Mouse (Mus musculus) left cerebral cortex, adult 8-10 months (tissue): Measurements from ENCODE around the gene Slc22a7. TPM values are rescaled to one million over a fixed set of nuclear protein-coding genes. Genes with fewer than 3 reads are reported as not detected.
A peak's percentile ranks its signal among the peaks of the same experiment; 100 is the strongest.

Experiments
- DNase-seq, 2 experiments: peaks; one replicate each; pipeline ENCODE4 v3.0.0; 2022; ENCODE audit warnings: low spot score in 2 of 2
- total RNA-seq, 4 experiments: library from RNA; stranded (reverse); gene quantifications; 2 replicates each; pipeline ENCODE4 v1.2.4; 2022

Slc22a7 gene
- total RNA-seq, 4 experiments from 2014 or later, result 0.53 to 0.78 (median 0.66) TPM

DNA sequence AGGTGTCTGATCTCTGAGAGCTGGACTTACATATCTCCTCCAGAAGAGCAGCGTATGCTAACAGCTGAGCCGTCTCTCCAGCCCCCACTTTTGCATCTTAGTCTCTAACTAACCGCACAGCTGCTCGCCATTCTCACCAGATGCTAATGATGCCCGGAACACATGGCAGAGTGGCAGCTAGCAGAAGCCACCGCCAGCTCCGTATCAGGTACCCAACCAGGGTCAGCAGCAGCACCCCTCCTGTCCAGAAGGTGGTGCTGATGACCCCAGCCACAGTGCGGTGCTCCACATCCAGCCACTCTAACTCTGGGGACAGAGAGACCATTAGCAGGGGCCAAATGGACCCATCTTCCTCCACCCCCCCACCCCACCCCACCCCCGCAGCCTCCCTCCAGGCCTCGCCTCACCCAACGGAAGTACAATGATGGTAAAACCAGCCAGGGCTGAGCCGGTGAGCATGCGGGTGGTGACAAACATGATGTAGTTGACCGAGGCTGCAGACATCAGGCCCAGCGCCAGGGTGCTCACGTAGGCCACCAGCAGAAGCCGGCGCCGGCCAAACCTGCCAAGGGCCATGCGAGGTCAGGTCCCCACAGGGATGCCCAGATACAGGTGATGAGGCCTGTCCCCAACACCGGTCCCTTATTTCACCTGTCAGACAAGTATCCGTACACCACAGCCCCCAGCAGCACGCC lies 1.4 kb downstream of the Slc22a7 start:
- DNase-seq, result no peak

DNA sequence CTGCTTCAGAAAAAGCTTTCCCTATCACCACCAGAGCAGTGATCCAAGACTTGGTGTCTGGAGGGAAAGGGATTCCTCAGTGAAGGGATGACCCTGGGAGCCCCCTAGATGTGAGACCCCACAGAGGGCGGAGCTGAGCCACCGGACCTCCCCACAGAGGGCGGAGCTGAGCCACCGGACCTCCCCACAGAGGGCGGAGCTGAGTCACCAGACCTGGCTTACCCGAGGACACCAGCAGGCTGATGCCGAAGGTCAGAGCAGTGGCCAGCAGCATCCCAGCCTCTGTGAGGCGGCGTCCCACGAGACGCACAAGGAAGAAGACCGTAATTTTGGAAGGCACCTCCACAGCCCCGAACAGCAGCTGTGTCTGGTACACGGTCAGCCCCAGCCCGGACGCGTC lies 4.6 kb downstream of the Slc22a7 start:
- no peak for DNase-seq

DNA sequence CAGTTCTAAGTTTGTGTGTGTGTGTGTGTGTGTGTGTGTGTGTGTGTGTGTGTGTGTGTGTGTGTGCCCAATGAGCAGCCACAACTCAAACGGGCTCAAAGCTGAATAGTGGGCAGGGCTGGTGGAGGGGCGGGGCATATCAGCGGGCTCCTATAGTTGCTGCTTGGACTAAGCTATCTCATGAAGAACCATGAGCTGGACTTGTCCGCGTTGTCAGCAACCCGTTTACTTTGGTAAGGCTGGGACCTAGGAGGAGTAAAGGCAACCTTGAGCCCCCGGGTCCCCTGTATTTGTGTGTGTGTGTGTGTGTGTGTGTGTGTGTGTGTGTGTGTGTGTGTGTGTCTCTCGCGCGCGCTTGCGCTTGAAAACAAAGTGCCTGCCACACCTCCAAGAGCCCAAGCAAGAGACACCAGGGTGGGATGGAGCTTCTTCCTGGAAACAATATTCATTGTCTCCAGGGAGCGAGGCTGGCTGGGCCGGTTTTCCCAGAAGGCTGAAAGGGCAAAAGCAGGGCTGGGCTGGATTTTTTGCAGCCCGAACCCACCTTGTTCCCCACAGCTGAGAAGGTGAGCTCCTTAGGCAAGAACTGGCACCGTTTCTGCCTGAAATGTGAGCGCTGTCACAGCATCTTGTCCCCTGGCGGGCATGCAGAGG lies 9.4 kb downstream of the Slc22a7 start, which contains the start of gene Crip3:
Crip3 (plus strand) TSS at position 166 of the 654 bp plus-strand sequence.
- DNase-seq, result no peak

DNA sequence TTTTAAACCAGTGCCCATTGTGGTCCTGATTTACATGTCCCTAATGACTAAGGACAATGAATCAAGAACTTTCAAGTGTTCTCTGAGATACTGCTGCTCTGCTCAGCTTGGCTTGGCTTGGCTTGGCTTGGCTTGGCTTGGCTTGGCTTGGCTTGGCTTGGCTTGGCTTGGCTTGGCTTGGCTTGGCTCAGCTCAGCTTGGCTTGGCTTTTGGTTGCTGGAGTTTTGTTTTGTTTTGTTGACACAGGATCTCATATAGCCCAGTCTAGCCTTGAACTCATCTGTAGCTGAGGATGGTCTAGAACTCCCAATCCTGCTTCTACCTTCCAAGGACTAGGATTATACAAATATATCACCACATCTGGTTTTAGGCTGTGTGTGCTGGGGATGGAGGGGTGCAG lies 11.8 kb downstream of the Slc22a7 start:
- DNase-seq, result no peak

DNA sequence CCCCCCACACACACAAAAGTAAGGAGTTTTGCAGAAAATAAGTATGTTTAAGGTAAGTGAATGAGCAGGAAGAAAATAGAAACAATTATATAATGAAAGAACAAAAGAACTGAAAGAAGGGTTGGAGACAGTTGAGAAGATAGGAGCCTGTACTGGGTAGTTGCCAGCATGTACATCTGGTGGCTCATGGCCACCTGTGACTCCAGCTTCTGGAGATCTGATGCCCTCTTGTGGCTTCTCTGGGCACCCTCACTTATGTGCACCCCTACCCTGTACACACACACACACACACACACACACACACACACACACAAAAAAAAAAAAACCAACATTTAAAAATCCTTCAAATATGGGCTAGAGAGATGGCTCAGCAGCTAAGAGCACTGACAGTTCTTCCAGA lies 18.5 kb downstream of the Slc22a7 start:
- no peak for DNase-seq

DNA sequence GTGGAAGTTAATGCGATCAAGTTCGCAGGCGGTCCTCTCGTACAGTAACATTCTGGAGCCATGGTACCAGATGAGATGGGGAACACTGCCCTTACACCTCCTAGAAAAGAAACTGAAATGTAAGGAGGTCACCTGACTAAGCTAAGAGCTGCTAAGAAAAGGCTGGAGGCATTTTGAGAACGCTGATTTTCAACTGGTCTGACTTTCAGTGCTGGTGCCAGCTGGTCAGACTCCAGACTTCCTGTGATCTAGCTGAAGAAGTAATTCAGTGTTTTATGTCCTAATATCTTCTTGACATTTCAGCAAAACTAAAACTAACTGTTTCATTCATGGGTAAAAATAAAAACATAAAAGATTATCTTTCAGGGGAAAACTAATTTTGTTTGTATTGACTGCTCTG lies 19.6 kb downstream of the Slc22a7 start:
- no peak for DNase-seq

DNA sequence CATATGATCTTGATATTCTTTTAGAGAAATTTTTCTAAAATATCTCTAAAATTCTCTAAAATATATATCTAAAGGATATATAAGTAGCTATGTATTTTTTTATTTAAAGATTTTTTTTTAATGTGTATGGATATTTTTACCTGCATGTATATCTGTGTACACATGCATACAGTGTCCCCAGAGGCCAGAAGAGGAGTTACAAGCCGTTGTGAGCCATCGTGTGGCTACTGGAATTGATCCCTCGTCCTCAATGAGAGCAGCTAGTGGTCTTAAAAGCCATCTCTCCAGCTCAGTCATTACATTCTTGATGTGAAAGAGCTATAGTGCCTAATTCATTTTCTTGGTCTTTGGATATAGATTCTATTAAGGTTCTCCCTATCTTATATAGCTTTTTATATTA lies 29.8 kb downstream of the Slc22a7 start:
- DNase-seq, result no peak

DNA sequence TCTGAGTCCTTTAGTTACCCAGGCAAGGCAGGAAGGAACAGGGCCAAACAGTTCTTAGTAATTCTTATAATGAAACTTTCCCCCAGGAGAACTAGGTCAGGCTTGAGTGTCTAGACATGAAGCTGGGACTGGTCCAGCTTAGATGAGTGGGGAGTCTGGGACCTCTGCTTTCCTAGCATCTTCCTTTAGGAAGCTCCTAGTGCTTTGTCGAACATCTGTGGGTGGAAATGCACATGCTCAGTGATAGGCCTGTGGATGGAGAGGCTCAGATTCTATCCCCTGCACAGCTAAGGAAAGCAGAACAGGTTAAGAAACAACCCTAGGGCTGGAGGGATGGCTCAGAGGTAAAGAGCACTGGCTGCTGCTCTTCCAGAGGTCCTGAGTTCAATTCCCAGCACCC lies 43.6 kb downstream of the Slc22a7 start:
- DNase-seq, result no peak

DNA sequence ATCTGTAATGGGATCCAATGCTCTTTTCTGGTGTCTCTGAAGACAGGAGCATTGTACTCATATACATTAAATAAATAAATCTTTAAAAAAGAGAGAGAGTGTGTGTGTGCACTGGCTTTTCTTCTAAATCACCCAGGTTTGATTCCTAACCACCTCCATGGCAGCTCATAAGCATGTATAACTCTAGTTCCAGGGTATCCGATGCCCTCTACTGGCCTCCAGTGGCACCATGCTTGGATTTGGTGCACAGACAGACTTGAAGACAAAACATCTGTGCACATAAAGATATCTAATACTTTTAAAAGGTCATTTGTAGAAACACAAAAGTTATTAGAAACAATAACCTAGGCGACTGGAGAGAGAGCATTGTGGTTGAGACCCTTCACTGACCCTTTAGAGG lies 45.2 kb downstream of the Slc22a7 start:
- DNase-seq, result no peak

DNA sequence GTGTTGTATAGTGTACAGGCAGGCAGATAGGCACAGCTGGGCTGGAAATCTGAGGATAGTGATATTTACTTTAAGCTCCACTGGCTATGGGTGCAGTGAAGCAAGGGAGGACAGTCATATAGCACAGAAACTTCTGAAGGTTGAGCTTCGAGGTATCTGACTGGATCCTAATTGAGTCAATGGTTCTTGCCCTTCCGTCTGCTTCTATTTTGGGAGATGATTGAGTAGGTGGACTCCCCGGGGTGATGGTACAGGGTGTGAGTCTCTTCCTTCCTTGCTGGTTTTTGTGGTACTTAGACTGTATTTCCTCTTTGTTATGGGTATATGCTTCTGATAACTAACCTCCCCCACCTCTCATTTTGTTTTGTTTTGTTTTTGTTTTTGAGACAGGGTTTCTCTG lies 50.1 kb downstream of the Slc22a7 start:
- DNase-seq, result no peak

DNA sequence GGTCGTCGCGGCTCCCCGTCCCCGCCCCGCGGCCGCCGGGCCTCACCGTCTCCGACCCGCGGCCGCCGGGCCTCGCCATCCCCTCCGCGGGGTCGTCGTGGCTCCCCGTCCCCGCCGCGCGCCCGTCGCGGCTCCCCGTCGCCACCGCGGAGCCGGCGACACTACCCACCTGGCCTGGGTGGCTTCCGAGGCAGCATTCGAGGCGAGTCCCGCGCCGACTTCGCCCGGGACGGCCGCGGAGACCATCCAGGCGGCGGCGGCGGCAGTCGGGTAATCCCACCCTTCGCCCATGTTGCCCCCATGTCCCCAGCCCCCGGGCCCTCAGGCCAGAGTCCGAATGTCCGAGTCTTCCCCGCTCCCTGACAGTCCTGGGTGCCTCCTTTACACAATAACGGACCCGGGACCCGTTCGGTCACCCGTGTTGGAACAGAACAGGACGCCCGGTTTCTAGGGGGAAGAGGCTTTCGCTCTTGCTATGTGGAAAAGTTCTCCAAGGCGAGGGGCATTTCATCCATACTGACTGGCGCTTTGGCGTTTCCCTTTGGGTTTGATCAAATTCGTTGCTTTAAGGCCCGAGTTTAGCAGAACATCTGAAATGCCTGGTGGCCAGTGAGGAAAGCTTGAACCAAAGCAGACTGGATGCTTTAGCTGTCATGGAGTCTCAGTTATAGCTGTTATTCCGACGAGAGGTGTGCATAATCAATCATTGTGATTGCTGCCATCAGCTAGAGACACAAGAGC lies 54.0 kb downstream of the Slc22a7 start:
- DNase-seq, result peak in 1 of 2 experiments; percentile 24

DNA sequence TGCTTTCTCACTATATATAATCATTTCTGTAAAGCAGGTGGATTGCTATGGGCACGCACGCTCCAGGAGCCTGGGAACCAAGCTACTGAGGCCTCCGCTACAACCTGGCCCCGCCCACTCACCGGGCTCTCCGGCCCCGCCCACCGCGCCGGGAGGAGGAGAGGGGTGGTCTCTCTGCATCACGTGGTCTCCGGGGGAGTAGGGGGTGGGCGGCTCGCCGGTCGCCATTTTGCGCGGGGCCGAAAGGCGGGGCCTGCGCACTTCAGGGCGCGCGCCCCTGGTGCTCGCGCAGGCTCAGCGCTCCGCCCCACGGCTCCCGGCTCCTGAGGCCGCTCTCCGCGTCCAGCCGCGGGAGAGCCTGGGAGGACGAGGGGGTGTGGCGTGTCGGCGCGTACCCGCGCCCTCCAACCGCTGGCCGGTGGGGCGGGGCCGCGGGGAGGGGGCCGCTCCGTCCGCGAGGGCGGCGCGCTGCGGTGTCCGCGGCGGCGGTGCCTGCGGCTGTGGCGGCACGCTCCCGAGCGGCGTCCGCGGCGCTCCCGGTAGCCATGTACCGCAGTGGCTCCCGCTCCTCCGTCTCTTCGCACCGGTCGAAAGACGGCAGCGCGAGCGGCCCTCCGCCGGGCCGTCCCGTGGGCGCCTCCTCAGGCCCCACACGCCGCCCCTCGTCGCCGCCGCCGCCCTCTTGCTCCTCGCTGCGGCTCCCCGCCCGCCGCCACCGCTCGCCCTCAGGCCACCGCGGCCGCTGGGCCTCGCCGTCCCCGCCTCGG lies 54.8 kb downstream of the Slc22a7 start, which contains the start of gene Zfp318:
Zfp318 (plus strand) TSS at position 438 of the 767 bp plus-strand sequence.
- DNase-seq, result peak; percentile 93 to 97

Other genes with a start within 250 kb of the Slc22a7 start
- 1 to 10 TPM; 5.3 to 7.8 (median 6.8) TPM for gene Polh, start 235.8 kb downstream of the Slc22a7 start, total RNA-seq
- gene Xpo5, start 235.7 kb downstream of the Slc22a7 start, total RNA-seq, result 10 to 100 TPM; 38.3 to 42.7 (median 41.8) TPM
- 10 to 100 TPM; 35.4 to 42.3 (median 40.2) TPM for gene Polr1c, start 190.4 kb downstream of the Slc22a7 start, total RNA-seq
- 10 to 100 TPM; 72.8 to 90.6 (median 79.7) TPM for gene Yipf3, start 190.4 kb downstream of the Slc22a7 start, total RNA-seq
- gene Lrrc73, start 184.9 kb downstream of the Slc22a7 start, total RNA-seq, result 10 to 100 TPM; 50.2 to 55.0 (median 53.3) TPM
- 10 to 100 TPM; 37.5 to 43.9 (median 42.3) TPM for gene Tjap1, start 155.4 kb downstream of the Slc22a7 start, total RNA-seq
- 10 to 100 TPM; 43.9 to 52.8 (median 50.2) TPM for gene Dlk2, start 141.0 kb downstream of the Slc22a7 start, total RNA-seq
- 10 to 100 TPM in 2 of 4 experiments, 1 to 10 TPM in 2; 8.8 to 12.0 (median 10.4) TPM for gene Abcc10, start 110.1 kb downstream of the Slc22a7 start, total RNA-seq
- gene Zfp318, start 54.7 kb downstream of the Slc22a7 start, total RNA-seq, result 10 to 100 TPM; 56.7 to 67.4 (median 63.1) TPM
- gene Crip3, start 9.5 kb downstream of the Slc22a7 start, total RNA-seq, result 1 to 10 TPM; 2.0 to 3.0 (median 2.5) TPM
- gene Ttbk1, start 49.2 kb upstream of the Slc22a7 start, total RNA-seq, result 100 to 1,000 TPM; 110 to 125 (median 119) TPM
- 1 to 10 TPM; 3.0 to 5.4 (median 4.8) TPM for gene Dnph1, start 58.3 kb upstream of the Slc22a7 start, total RNA-seq
- gene Cul9, start 107.9 kb upstream of the Slc22a7 start, total RNA-seq, result 10 to 100 TPM; 62.1 to 68.2 (median 66.4) TPM
- 10 to 100 TPM; 57.3 to 61.0 (median 60.6) TPM for gene Srf, start 117.7 kb upstream of the Slc22a7 start, total RNA-seq
- 10 to 100 TPM; 11.2 to 12.9 (median 11.8) TPM for gene Ptk7, start 191.0 kb upstream of the Slc22a7 start, total RNA-seq
- gene Klc4, start 207.6 kb upstream of the Slc22a7 start, total RNA-seq, result 10 to 100 TPM; 20.8 to 23.4 (median 22.5) TPM
- 10 to 100 TPM; 54.2 to 66.0 (median 59.1) TPM for gene Mrpl2, start 207.8 kb upstream of the Slc22a7 start, total RNA-seq
- gene Cul7, start 211.9 kb upstream of the Slc22a7 start, total RNA-seq, result 10 to 100 TPM; 28.0 to 33.6 (median 32.5) TPM
- 10 to 100 TPM; 16.6 to 19.3 (median 17.9) TPM for gene Rrp36, start 235.9 kb upstream of the Slc22a7 start, total RNA-seq
- 100 to 1,000 TPM; 108 to 117 (median 113) TPM for gene Mea1, start 240.3 kb upstream of the Slc22a7 start, total RNA-seq
- 100 to 1,000 TPM; 175 to 193 (median 189) TPM for gene Klhdc3, start 242.5 kb upstream of the Slc22a7 start, total RNA-seq